Mouse (Mus musculus) left cerebral cortex, adult 18-20 months (tissue): Measurements from ENCODE around the gene Tceal7. TPM values are rescaled to one million over a fixed set of nuclear protein-coding genes. Genes with fewer than 3 reads are reported as not detected.

ENCODE experiments used
- DNase-seq, 2 experiments: peaks; one replicate each; pipeline ENCODE4 v3.0.0; 2021 to 2022; ENCODE audit warnings: low spot score in 2 of 2, mixed read lengths in 1 of 2
- microRNA-seq, 2 experiments: library from miRNA; unstranded; fragments of <30 nt; microRNA quantifications; one replicate each; pipeline ENCODE4 v1.2.0; 2021
- total RNA-seq, 2 experiments: library from RNA; stranded (reverse); gene quantifications; 2 replicates each; pipeline ENCODE4 v1.2.3; 2021

Tceal7 gene
- total RNA-seq, 2 experiments from 2014 or later, result 1.8 to 3.0 TPM

GRCm38 (mm10) chrX:136245521-136246071 is 31.0 kb downstream of the Tceal7 start:
- peak in 1 of 2 experiments; percentile 3 for DNase-seq

DNA sequence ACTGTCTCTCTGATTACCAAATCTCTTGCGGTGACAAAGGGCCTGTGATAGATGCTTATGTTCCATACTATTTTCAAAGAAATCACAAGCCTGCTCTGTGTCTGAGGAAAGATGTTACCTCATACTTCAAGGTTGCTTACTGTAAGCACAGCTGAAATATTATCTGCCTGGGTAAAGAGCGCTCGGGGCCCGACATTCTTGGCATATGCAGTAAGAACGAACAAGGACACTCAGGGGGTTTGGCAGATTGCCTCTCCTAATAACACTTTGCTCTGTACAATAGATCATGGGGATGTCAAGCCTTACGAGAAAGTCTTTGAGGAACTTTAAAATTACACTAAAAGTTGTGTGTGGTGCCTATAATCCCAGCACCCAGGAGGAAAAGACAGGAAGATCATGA is 34.2 kb downstream of the Tceal7 start:
- DNase-seq, result no peak

GRCm38 (mm10) chrX:136249671-136250070 is 35.1 kb downstream of the Tceal7 start:
- DNase-seq, result no peak

DNA sequence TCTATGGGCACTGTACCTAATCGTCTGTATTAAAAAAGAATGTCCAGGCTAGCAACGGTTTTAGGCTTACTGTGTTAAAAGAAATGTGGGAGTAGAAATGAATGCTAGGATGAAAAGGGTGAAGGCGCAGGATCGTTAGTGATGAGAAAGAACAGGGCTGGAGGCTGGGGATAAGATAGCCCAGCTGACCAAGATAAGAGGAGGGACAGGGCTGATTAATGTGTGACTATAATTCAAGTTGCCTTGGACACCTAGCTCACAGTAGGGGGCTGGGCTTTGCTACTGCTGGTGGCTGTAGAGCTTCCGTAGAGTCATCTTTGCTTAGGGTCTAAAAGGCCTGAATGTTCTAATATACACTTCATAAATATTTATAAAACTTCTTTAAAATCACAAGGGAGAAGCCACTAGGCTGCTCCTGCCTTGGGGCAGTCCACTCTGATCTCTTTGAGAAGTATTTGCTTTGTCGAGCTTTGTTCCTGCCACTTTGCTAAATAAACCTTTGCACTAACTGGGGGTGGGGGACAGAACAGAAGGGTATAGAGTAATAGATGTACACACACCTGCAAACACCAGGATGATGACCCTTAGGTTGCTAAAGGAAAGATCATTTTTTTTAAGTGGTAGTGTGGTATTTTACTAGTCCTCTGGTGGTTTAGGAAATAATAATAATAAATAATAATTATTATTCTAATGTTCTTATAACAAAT is 37.6 kb downstream of the Tceal7 start:
- no peak for DNase-seq

DNA sequence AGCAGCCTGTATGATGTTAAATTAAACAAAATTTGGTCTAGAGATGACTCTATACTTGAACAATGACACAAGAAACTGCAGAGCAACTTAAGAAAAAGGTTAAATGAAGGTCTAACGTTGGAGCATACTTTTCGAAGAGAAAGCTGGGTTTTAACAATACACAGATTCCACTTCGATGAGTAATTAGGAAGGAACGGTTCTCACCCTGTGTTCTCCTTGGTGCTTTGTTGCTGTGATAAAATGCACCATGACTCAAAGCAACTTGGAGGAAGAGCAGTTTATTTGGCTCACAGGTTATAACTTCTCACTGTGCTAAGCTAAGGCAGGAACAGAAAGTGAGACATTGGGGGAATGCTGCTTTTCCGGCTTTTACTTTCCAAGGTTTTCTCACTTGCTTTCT is 53.1 kb downstream of the Tceal7 start:
- DNase-seq, result no peak

GRCm38 (mm10) chrX:136268173-136268572 is 53.6 kb downstream of the Tceal7 start:
- DNase-seq, result no peak

DNA sequence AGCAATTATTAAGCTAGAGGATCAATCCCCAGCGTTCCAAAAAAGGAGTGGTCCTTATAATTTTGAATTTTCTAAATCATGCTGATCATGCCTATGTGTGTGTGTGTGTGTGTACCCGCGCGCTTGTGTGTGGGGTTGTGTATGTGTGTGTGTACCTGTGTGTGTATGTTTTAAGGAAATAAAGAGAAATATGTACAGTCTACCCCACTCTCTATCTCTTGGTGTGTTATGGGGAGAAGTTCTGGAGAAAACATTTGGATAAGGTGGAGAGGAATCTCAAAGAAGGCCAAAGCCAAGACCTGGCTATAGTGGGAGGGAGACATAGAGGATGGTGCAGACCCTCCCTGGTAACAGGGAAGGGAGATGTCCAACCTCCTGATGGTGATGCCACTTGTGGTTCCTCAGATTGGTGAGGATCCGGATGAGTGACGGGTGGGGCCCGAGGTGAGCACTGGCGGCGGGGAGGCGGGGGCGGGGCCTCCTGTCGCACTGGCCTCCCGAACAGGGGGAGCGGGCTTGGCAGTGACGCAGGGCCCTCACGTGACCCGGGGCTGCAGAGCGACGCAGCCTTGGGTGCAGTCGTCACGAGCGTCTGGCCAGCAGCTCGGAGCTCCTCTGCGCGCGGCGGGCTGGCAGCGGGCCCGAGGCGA is 55.3 kb downstream of the Tceal7 start, which contains the start of gene Bex3:
TSS of gene Bex3 (plus strand) at position 511 of the 650 bp plus-strand sequence.
- DNase-seq, result peak; percentile 10 to 51

GRCm38 (mm10) chrX:136270393-136271111 is 56.0 kb downstream of the Tceal7 start:
- DNase-seq, result peak in 1 of 2 experiments; percentile 13

DNA sequence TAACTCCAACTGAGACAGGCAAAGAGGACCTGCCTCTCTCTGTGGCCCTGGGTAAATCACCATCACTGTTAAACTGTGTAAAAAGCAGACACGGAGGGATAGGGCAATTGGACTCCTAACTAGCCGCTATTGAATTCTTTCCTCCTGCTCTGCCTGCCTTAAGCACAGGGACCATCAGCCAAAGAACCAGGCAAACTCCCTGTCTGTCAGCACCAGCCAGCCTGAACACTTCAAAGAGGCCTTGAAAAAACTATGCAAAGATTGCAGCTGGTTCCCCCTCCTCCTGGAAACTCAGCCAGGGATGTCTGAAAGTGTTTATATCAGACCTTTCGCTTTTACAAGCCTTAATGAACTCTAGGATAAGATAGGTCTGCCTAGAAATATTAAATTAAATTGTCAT is 60.0 kb downstream of the Tceal7 start:
- no peak for DNase-seq

DNA sequence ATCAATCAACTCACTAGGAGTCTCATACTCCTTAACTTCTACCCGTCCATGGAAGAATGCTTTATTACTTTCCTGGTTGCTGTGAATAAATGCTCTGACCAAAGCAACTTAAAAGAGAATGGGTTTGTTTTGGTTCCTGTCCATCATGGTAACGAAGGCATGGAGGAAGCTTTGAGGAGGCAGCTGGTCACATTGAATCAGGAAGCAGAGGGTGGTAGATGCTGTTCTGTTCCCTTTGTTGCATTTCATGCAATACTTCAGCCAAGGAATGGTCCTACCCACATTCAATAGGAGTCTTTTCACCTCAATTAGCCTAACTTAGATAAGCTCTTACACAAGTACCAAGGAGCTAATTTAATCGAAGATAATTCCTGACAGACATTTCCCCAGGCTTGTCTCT is 60.8 kb downstream of the Tceal7 start:
- no peak for DNase-seq

Small RNA genes lying within 50 kb of the gene (microRNA-seq; reads per million reads assigned to microRNA genes)
- gene Mir6383, result 0 reads per million in 2 experiments

Other genes with a start within 250 kb of the Tceal7 start
- gene Arxes2, start 221.0 kb upstream of the Tceal7 start, total RNA-seq, result 10 to 100 TPM; 62.2 to 63.3 TPM
- 10 to 100 TPM; 29.7 to 34.2 TPM for gene Arxes1, start 181.4 kb upstream of the Tceal7 start, total RNA-seq
- 100 to 1,000 TPM; 353 to 359 TPM for gene Bex2, start 146.5 kb upstream of the Tceal7 start, total RNA-seq
- gene Nxf3, start 129.5 kb upstream of the Tceal7 start, total RNA-seq, result not detected
- 10 to 100 TPM; 18.6 to 21.7 TPM for gene Bex4, start 75.8 kb upstream of the Tceal7 start, total RNA-seq
- 10 to 100 TPM; 37.1 to 40.3 TPM for gene Tceal8, start 42.4 kb upstream of the Tceal7 start, total RNA-seq
- gene Tceal5, start 10.9 kb upstream of the Tceal7 start, total RNA-seq, result 100 to 1,000 TPM in 1 of 2 experiments, 10 to 100 TPM in 1; 99.2 to 131 TPM
- 10 to 100 TPM; 92.6 to 100.0 TPM for gene Bex1, start 734 bp downstream of the Tceal7 start, total RNA-seq
- 100 to 1,000 TPM; 125 to 131 TPM for gene Tceal9, start 30.3 kb downstream of the Tceal7 start, total RNA-seq
- 100 to 1,000 TPM; 301 to 320 TPM for gene Bex3, start 55.5 kb downstream of the Tceal7 start, total RNA-seq